Mouse (Mus musculus): ENCODE measurements around the gene Pnma1. TPM values are rescaled to one million over a fixed set of nuclear protein-coding genes. Genes with fewer than 3 reads are reported as not detected.

Gene Pnma1
- polyA plus RNA-seq, 1 experiment from 2014 or later, result 0.13 TPM

- Histone ChIP-seq H3K79me2 (ENCODE audit: inconsistent target) (no peaks in the 10 kb centered on the region), H3K27ac (no peak overlapping the region), H3K4me3 (ENCODE audit: inconsistent target) (no peak overlapping the region), H3K36me3 (ENCODE audit: inconsistent target) (peaks cover 83% of the 10 kb centered on the region)
- WGBS (ENCODE audit: missing documents), result 93% methylated on average over 6 of the region's 6 CpGs
These were observed 5.1 kb upstream of the Pnma1 start for GRCm38 (mm10) chr12:84153414-84153813.

DNA sequence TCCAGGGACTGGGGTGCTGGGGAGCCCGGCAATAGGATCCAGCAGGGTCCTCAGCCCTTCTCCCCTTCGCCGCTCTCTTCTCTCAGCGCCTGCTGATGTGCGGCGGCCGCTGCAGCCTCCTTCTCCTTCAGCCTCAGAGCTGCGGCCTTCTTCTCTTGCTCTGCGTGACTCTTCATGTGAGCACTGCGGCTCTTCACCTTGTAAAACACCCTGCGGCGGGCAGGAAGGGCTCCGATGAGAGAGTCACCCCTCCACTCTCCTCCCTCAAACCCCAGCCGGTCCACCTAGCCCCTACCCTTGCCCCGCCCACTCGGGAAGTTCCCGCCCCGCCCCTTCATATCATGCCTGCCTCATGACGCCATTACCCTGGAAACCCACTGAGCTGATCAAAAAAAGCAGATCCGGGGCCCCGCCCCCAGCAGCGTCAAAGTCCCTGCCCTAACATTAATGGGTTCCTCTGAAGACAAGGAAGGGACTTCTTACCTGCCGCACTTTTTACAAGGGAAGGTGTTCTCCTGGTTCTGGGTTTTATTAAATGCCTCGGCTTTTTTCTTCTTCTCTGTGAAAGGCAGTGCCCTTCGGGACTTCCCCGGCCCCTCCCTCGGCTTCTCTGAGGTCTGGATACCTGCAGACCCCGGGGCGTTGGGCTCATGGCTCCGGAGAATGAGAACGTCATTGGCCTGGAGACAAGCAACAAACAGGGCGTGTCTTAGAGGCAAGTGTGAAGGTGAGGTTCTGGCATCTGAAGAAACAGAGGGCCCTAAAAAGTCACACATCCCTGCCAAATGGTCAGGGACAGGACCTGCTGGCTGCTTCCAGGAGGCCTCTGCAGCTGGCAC, 4.3 kb upstream of the Pnma1 start:
- Histone ChIP-seq H3K27ac (no peak overlapping the region), H3K79me2 (ENCODE audit: inconsistent target) (no peaks in the 10 kb centered on the region), H3K4me3 (ENCODE audit: inconsistent target) (no peak overlapping the region), H3K36me3 (ENCODE audit: inconsistent target) (peaks cover 74% of the 10 kb centered on the region)
- WGBS (ENCODE audit: missing documents), result 93% methylated on average over 24 of the region's 32 CpGs

DNA sequence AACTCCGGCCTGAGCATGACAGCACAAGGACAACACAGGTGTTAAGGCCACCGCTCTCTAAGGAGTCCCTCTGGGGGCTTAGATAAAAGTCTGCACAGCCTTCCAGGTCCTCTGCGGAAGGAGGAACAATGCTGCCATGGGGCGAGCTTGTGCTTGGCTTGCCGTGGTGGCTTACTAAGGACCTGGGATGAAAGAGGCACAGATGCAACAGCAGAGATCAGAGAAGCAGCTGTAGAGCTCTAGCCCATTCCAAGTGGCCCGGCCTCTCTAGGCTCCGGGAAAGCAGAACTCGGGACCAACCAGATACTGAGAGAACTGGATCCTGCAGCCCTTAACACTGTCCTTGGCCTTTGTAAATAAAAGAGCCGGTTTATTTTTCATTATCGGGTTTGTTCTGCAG, 3.6 kb upstream of the Pnma1 start:
- 92% methylated on average over 10 of the region's 10 CpGs for WGBS (ENCODE audit: missing documents)
- Histone ChIP-seq H3K4me3 (ENCODE audit: inconsistent target) (no peak overlapping the region), H3K27ac (no peak overlapping the region), H3K36me3 (ENCODE audit: inconsistent target) (peaks cover 68% of the 10 kb centered on the region), H3K79me2 (ENCODE audit: inconsistent target) (no peaks in the 10 kb centered on the region)

DNA sequence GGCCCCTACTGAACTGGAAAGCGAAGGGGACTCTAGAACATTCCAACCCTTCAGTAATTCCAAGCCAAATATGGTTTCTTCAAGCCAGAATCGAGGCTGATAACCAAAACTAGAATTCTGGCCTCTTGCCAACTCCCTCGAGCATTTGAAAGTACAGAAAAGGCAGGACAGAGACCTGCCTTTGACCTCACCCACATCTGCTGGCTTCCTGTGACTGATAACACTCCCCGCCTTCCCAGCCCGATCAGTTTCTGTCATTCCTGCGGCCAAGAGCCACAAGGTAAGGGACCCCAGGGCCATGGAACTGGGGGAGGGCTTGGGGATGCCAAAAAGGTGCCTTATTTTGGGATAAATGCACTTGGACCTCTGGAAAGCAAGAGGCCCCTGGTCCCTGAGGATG, 2.7 kb upstream of the Pnma1 start:
- H3K36me3 ChIP-seq (ENCODE audit: inconsistent target), result peaks cover 58% of the 10 kb centered on the region
- H3K79me2 ChIP-seq (ENCODE audit: inconsistent target), result no peaks in the 10 kb centered on the region
- H3K4me3 ChIP-seq (ENCODE audit: inconsistent target), result no peak overlapping the region
- H3K27ac ChIP-seq, result no peak overlapping the region
- 76% methylated on average over 6 of the region's 6 CpGs for WGBS (ENCODE audit: missing documents)

GRCm38 (mm10) chr12:84149971-84150370, 1.7 kb upstream of the Pnma1 start:
- no peaks in the 10 kb centered on the region for H3K79me2 ChIP-seq (ENCODE audit: inconsistent target)
- WGBS (ENCODE audit: missing documents), result 93% methylated on average over 14 of the region's 15 CpGs
- no peak overlapping the region for H3K27ac ChIP-seq
- H3K36me3 ChIP-seq (ENCODE audit: inconsistent target), result peaks cover 49% of the 10 kb centered on the region
- no peak overlapping the region for H3K4me3 ChIP-seq (ENCODE audit: inconsistent target)

DNA sequence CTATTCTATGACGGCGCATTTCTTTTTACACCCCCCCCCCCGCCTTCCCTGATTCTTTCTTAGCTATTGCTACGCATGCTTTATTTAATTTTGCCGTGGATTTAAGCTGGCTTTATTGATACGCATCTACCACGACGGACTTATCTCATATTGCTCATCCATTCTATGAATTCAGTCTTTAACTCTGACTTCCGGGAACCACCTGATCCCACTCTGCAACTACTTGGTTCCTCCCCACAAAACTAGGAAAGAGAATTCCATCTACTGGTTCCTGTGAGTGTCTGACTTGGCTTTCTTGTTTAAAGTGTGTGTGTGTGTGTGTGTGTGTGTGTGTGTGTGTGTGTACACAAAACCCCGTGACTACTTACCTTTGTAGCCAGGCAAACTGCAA, 328 bp upstream of the Pnma1 start:
- 48% methylated on average over 7 of the region's 10 CpGs for WGBS (ENCODE audit: missing documents)
- no peak overlapping the region for H3K27ac ChIP-seq
- H3K36me3 ChIP-seq (ENCODE audit: inconsistent target), result peaks cover 36% of the 10 kb centered on the region
- no peak overlapping the region for H3K4me3 ChIP-seq (ENCODE audit: inconsistent target)
- H3K79me2 ChIP-seq (ENCODE audit: inconsistent target), result no peaks in the 10 kb centered on the region

DNA sequence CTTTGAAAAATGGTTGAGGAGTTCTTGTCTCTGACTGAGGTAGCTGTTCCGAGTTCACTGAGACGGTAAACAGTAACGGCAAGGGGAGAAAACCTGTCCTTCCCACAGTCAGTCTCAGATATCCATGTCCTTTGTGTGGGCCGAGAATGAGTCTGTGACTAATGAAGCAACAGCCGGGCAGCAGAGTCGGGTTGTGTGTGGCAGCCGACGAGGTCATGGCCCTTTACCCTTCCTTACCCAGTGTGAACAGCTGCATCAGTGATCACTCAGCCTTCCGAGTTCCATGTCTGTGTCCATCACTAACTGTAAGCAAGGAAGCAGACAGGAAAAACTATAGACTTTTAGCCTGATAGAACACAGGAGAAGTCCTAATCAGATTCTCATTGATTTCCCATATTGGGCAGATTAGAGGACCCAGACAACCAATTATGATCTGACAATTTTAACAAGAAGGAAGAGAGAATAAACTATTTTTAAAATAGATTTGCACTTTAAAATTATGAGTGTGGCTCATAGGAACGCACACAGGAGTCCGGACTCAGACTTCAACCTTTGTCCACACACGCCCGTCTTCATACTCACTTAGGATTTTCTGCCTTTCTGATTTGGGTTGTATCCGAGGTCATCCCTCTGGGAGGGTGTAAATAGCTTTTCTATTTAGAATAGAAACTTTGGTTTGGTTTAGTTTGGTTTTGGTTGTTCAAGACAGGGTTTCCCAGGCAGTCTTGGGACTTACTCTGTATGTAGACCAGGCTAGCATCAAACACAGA, 5.8 kb downstream of the Pnma1 start:
- H3K4me3 ChIP-seq (ENCODE audit: inconsistent target), result no peak overlapping the region
- 91% methylated on average over 14 of the region's 14 CpGs for WGBS (ENCODE audit: missing documents)
- no peak overlapping the region for H3K27ac ChIP-seq
- H3K36me3 ChIP-seq (ENCODE audit: inconsistent target), result no peaks in the 10 kb centered on the region
- no peaks in the 10 kb centered on the region for H3K79me2 ChIP-seq (ENCODE audit: inconsistent target)

GRCm38 (mm10) chr12:84141271-84141670, 7.0 kb downstream of the Pnma1 start:
- H3K27ac ChIP-seq, result no peak overlapping the region
- no peaks in the 10 kb centered on the region for H3K36me3 ChIP-seq (ENCODE audit: inconsistent target)
- no peaks in the 10 kb centered on the region for H3K79me2 ChIP-seq (ENCODE audit: inconsistent target)
- 93% methylated on average over 4 of the region's 4 CpGs for WGBS (ENCODE audit: missing documents)
- H3K4me3 ChIP-seq (ENCODE audit: inconsistent target), result no peak overlapping the region

DNA sequence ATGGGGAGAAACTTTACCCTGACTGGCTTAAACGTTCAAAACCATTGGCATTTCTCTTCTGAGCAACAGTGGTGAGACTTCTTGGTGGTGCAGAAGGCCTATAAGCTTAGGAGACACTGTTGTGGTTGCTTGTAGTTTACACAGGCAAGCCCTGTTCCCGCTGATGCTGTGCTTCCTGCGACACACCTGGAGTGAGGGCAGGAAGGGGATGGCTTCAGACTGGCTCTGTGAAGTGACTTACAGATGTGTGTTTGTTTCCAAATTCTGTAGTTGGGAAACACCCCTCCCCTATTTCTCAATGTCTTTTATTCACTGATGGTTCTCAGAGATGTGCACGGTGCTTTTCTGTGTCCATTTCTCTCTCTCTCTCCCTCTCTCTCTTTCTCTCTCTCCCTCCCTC, 8.2 kb downstream of the Pnma1 start:
- H3K79me2 ChIP-seq (ENCODE audit: inconsistent target), result no peaks in the 10 kb centered on the region
- 84% methylated on average over 4 of the region's 4 CpGs for WGBS (ENCODE audit: missing documents)
- H3K4me3 ChIP-seq (ENCODE audit: inconsistent target), result no peak overlapping the region
- H3K36me3 ChIP-seq (ENCODE audit: inconsistent target), result no peaks in the 10 kb centered on the region
- H3K27ac ChIP-seq, result no peak overlapping the region

GRCm38 (mm10) chr12:84137131-84137530, 11.2 kb downstream of the Pnma1 start:
- H3K27ac ChIP-seq, result no peak overlapping the region
- H3K79me2 ChIP-seq (ENCODE audit: inconsistent target), result no peaks in the 10 kb centered on the region
- no peaks in the 10 kb centered on the region for H3K36me3 ChIP-seq (ENCODE audit: inconsistent target)
- no peak overlapping the region for H3K4me3 ChIP-seq (ENCODE audit: inconsistent target)
- WGBS (ENCODE audit: missing documents), result 95% methylated on average over 7 of the region's 7 CpGs

- no peak overlapping the region for H3K27ac ChIP-seq
- no peaks in the 10 kb centered on the region for H3K79me2 ChIP-seq (ENCODE audit: inconsistent target)
- 97% methylated on average over 3 of the region's 3 CpGs for whole genome bisulfite sequencing (ENCODE audit: missing documents)
- H3K4me3 ChIP-seq (ENCODE audit: inconsistent target), result no peak overlapping the region
- no peaks in the 10 kb centered on the region for H3K36me3 ChIP-seq (ENCODE audit: inconsistent target)
These were observed 16.0 kb downstream of the Pnma1 start for GRCm38 (mm10) chr12:84132265-84132664.

DNA sequence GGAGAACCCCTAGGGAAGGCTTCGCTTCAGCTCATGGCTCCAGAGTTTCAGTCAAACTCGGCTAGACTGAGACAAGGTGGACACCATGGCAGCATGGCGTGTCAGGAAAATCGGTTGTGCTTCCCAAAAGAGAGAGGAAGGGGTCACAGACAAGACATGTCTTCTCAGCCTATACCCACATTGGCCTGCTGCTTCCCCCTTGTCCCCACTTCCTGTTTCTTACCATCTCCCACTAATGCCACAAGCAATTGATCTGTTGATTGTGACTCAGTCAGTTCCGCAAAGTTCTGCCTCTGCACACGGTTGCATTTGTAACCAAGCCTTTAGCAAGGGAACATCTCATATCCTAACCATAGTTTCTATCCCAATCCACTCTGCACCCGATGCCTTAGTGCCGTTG, 18.4 kb downstream of the Pnma1 start:
- Histone ChIP-seq H3K27ac (no peak overlapping the region), H3K36me3 (ENCODE audit: inconsistent target) (no peaks in the 10 kb centered on the region), H3K4me3 (ENCODE audit: inconsistent target) (no peak overlapping the region), H3K79me2 (ENCODE audit: inconsistent target) (no peaks in the 10 kb centered on the region)
- WGBS (ENCODE audit: missing documents), result 72% methylated on average over 8 of the region's 8 CpGs

DNA sequence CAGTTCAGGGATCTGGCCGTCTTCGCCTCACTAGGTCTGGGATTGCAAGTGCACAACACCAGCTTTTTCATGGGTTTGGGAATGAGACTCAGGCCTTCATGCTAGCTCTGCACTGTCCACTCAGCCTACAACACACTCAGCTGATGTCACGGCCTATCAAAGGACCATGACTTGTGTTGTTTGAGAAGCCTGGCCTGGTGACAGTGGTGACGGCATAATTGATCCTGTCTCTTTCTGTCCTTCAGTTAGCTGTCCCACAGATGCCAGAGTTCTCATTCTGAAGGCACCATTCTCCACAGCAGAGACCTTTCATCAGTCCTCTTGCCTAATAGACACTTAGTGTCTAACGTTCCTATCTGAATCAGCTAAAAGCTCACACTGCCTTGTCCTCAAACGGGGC, 19.7 kb downstream of the Pnma1 start:
- Histone ChIP-seq H3K36me3 (ENCODE audit: inconsistent target) (no peaks in the 10 kb centered on the region), H3K4me3 (ENCODE audit: inconsistent target) (no peak overlapping the region), H3K79me2 (ENCODE audit: inconsistent target) (no peaks in the 10 kb centered on the region), H3K27ac (no peak overlapping the region)
- 94% methylated on average over 6 of the region's 6 CpGs for WGBS (ENCODE audit: missing documents)

DNA sequence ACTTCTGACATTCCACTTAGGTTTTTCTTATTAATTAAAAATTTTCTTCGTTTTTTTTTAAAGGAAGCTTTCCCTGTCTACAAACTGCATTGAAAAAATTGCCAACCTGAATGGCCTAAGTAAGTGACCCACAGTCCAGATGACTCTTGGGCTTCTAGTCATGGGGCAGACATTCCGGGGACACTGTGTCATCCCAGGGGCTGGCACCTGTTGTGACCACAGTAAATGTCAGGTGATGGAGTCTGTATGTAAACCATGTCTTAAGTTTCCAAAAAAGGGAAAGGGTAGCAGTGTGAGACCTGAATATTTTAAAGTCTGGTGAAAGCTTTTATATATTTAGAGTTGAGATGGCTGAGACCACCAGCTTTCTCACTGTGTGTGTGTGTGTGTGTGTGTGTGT, 21.4 kb downstream of the Pnma1 start:
- H3K27ac ChIP-seq, result no peak overlapping the region
- no peaks in the 10 kb centered on the region for H3K79me2 ChIP-seq (ENCODE audit: inconsistent target)
- no peak overlapping the region for H3K4me3 ChIP-seq (ENCODE audit: inconsistent target)
- WGBS (ENCODE audit: missing documents), result 96% methylated on average over 2 of the region's 2 CpGs
- H3K36me3 ChIP-seq (ENCODE audit: inconsistent target), result no peaks in the 10 kb centered on the region

GRCm38 (mm10) chr12:84125892-84126291, 22.4 kb downstream of the Pnma1 start:
- Histone ChIP-seq H3K27ac (no peak overlapping the region), H3K79me2 (ENCODE audit: inconsistent target) (no peaks in the 10 kb centered on the region), H3K36me3 (ENCODE audit: inconsistent target) (no peaks in the 10 kb centered on the region), H3K4me3 (ENCODE audit: inconsistent target) (no peak overlapping the region)
- 94% methylated on average over 12 of the region's 12 CpGs for WGBS (ENCODE audit: missing documents)
